Mouse (Mus musculus) intestine, embryonic 14.5 days (tissue): Measurements from ENCODE around the gene Stx8. TPM values are rescaled to one million over a fixed set of nuclear protein-coding genes. Genes with fewer than 3 reads are reported as not detected.

Experiments used
- ATAC-seq: fragments of 200-750 bp; cut with Nextera tagmentation; replicated peaks from 2 replicates; pipeline ENCODE4 v1.8.0; 2017; ENCODE audit warnings: low read depth, moderate number of reproducible peaks, moderate TSS enrichment, moderate library complexity; ENCODE audit not compliant: low FRiP score, low TSS enrichment
- DNase-seq: peaks from one replicate; pipeline ENCODE4 v3.0.0-alpha.2; 2018; ENCODE audit warnings: low spot score
- H3K27ac ChIP-seq: fragments of 300-500 bp; sonication (generic); 2 replicates; pipeline ENCODE4 v1.5.1; 2014; ENCODE audit warnings: low read depth, mild to moderate bottlenecking, control low read depth
- H3K27me3 ChIP-seq: fragments of 300-500 bp; sonication (generic); replicated peaks from 2 replicates; pipeline ENCODE4 v1.6.1; 2014; ENCODE audit warnings: low read length, control low read depth; ENCODE audit not compliant: control insufficient read depth, insufficient read depth
- H3K36me3 ChIP-seq: fragments of 300-500 bp; sonication (generic); 2 replicates; pipeline ENCODE4 v1.6.1; 2014; ENCODE audit warnings: low read length, control low read depth; ENCODE audit not compliant: control insufficient read depth, insufficient read depth
- H3K4me1 ChIP-seq: fragments of 300-500 bp; sonication (generic); replicated peaks from 2 replicates; pipeline ENCODE4 v1.6.1; 2014; ENCODE audit warnings: low read length, control low read depth, mixed read lengths; ENCODE audit not compliant: control insufficient read depth, insufficient read depth
- H3K4me2 ChIP-seq: fragments of 300-500 bp; sonication (generic); 2 replicates; pipeline ENCODE4 v1.6.1; 2014; ENCODE audit warnings: low read length
- H3K4me3 ChIP-seq: fragments of 300-500 bp; sonication (generic); 2 replicates; pipeline ENCODE4 v1.5.1; 2014; ENCODE audit warnings: low read depth, low read length, control low read depth, mixed read lengths
- H3K9ac ChIP-seq: fragments of 300-500 bp; sonication (generic); 2 replicates; pipeline ENCODE4 v1.6.1; 2014; ENCODE audit warnings: mild to moderate bottlenecking, low read length
- H3K9me3 ChIP-seq: fragments of 300-500 bp; sonication (generic); 2 replicates; pipeline ENCODE4 v1.6.1; 2016; ENCODE audit warnings: low read length, control low read depth; ENCODE audit not compliant: control insufficient read depth
- WGBS: fragments of 180-500 bp; shearing (Covaris S2); extraction: QIAGEN DNeasy Blood & Tissue Kit; methylation state at CpG from one replicate; pipeline ENCODE4 v1.1.7; 2014; 5-methylcytosine and 5-hydroxymethylcytosine counted together
- polyA plus RNA-seq: library from polyadenylated mRNA; unstranded; fragments of >200 nt; fragmentation: Nextera tagmentation; extraction: Ambion mirVana; gene quantifications from 2 replicates; pipeline ENCODE4 v1.2.1, GENCODE M21; 2014

The Stx8 gene
- polyA plus RNA-seq, 1 experiment from 2014 or later = 51.3 TPM

GRCm38 (mm10) chr11:68164408-68164807, 198.4 kb downstream of the Stx8 start:
- H3K4me1 ChIP-seq = no peaks in the 10 kb centered on the region; the same call in 1 of the 2 replicates
- H3K27ac ChIP-seq = no peak overlapping the region
- ATAC-seq = no peak
- no peak overlapping the region for H3K9ac ChIP-seq
- H3K4me3 ChIP-seq = no peak overlapping the region
- H3K36me3 ChIP-seq = no peaks in the 10 kb centered on the region
- no peaks in the 10 kb centered on the region for H3K9me3 ChIP-seq
- no peak overlapping the region for H3K4me2 ChIP-seq
- no peaks in the 10 kb centered on the region for H3K27me3 ChIP-seq
- 85% methylated on average over 5 of the region's 5 CpGs for WGBS
- no peak for DNase-seq

GRCm38 (mm10) chr11:68168427-68168826, 202.4 kb downstream of the Stx8 start:
- ATAC-seq = no peak
- Histone ChIP-seq H3K9ac (no peak overlapping the region), H3K9me3 (0 out of 2 replicates have a peak, but pooled peaks cover 3% of the 10 kb centered on the region), H3K36me3 (no peaks in the 10 kb centered on the region), H3K4me3 (no peak overlapping the region), H3K27me3 (no peaks in the 10 kb centered on the region), H3K4me2 (no peak overlapping the region), H3K4me1 (peaks cover 5% of the 10 kb centered on the region; the same call in 1 of the 2 replicates), H3K27ac (no peak overlapping the region)
- DNase-seq = no peak
- 89% methylated on average over 4 of the region's 4 CpGs for WGBS

GRCm38 (mm10) chr11:68171973-68172647, 206.1 kb downstream of the Stx8 start:
- no peak overlapping the region for H3K4me2 ChIP-seq
- H3K4me1 ChIP-seq = peaks cover 15% of the 10 kb centered on the region
- no peak overlapping the region for H3K27ac ChIP-seq
- no peak for DNase-seq
- no peak overlapping the region for H3K9ac ChIP-seq
- 0 out of 2 replicates have a peak, but pooled peaks cover 3% of the 10 kb centered on the region for H3K9me3 ChIP-seq
- 85% methylated on average over 7 of the region's 7 CpGs for WGBS
- H3K4me3 ChIP-seq = no peak overlapping the region
- no peaks in the 10 kb centered on the region for H3K27me3 ChIP-seq
- ATAC-seq = no peak
- no peaks in the 10 kb centered on the region for H3K36me3 ChIP-seq

GRCm38 (mm10) chr11:68172648-68173045, 206.7 kb downstream of the Stx8 start:
- no peak for ATAC-seq
- Histone ChIP-seq H3K27me3 (no peaks in the 10 kb centered on the region), H3K4me1 (peaks cover 19% of the 10 kb centered on the region), H3K36me3 (no peaks in the 10 kb centered on the region), H3K27ac (no peak overlapping the region), H3K4me2 (no peak overlapping the region), H3K9ac (no peak overlapping the region), H3K9me3 (0 out of 2 replicates have a peak, but pooled peaks cover 3% of the 10 kb centered on the region), H3K4me3 (no peak overlapping the region)
- DNase-seq = no peak
- WGBS = 70% methylated on average over 4 of the region's 4 CpGs

- H3K27ac ChIP-seq = peak overlapping the region; percentile 71
- H3K9me3 ChIP-seq = no peaks in the 10 kb centered on the region
- ATAC-seq (0 out of 2 replicates have a peak, but pooled peaks have one; percentile 47), DNase-seq (no peak)
- peaks cover 27% of the 10 kb centered on the region for H3K4me1 ChIP-seq
- H3K4me2 ChIP-seq = no peak overlapping the region
- 36% methylated on average over 4 of the region's 4 CpGs for WGBS
- no peaks in the 10 kb centered on the region for H3K36me3 ChIP-seq
- H3K9ac ChIP-seq = no peak overlapping the region
- no peaks in the 10 kb centered on the region for H3K27me3 ChIP-seq
- H3K4me3 ChIP-seq = no peak overlapping the region
Measured at GRCm38 (mm10) chr11:68176550-68176949, 210.6 kb downstream of the Stx8 start.

GRCm38 (mm10) chr11:68177415-68177814, 211.4 kb downstream of the Stx8 start:
- no peak overlapping the region for H3K9ac ChIP-seq
- H3K9me3 ChIP-seq = no peaks in the 10 kb centered on the region
- H3K4me1 ChIP-seq = peaks cover 25% of the 10 kb centered on the region
- no peaks in the 10 kb centered on the region for H3K27me3 ChIP-seq
- no peak overlapping the region for H3K4me2 ChIP-seq
- DNase-seq (no peak), ATAC-seq (no peak)
- 85% methylated on average over 7 of the region's 7 CpGs for WGBS
- H3K27ac ChIP-seq = 0 out of 2 replicates have a peak overlapping the region, but pooled peaks have one; percentile 16
- no peak overlapping the region for H3K4me3 ChIP-seq
- H3K36me3 ChIP-seq = no peaks in the 10 kb centered on the region

GRCm38 (mm10) chr11:68185647-68186046, 219.7 kb downstream of the Stx8 start:
- DNase-seq (no peak), ATAC-seq (no peak)
- Histone ChIP-seq H3K4me3 (no peak overlapping the region), H3K27ac (no peak overlapping the region), H3K9me3 (no peaks in the 10 kb centered on the region), H3K27me3 (no peaks in the 10 kb centered on the region), H3K4me2 (no peak overlapping the region), H3K9ac (no peak overlapping the region), H3K36me3 (no peaks in the 10 kb centered on the region), H3K4me1 (peaks cover 22% of the 10 kb centered on the region; the same call in 1 of the 2 replicates)
- 91% methylated on average over 3 of the region's 3 CpGs for WGBS

GRCm38 (mm10) chr11:68187242-68187641, 221.2 kb downstream of the Stx8 start:
- Histone ChIP-seq H3K27ac (peak overlapping the region; percentile 57; the same call in 1 of the 2 replicates), H3K9ac (no peak overlapping the region), H3K4me3 (no peak overlapping the region), H3K36me3 (no peaks in the 10 kb centered on the region), H3K4me1 (peaks cover 21% of the 10 kb centered on the region; the same call in 1 of the 2 replicates), H3K27me3 (no peaks in the 10 kb centered on the region), H3K9me3 (no peaks in the 10 kb centered on the region), H3K4me2 (no peak overlapping the region)
- DNase-seq = no peak
- ATAC-seq = no peak
- WGBS = 48% methylated on average over 8 of the region's 8 CpGs
